Mouse (Mus musculus) kidney, embryonic 15.5 days (tissue): Measurements from ENCODE around the gene Astn2. TPM values are rescaled to one million over a fixed set of nuclear protein-coding genes. Genes with fewer than 3 reads are reported as not detected.

Experiments used
- ATAC-seq: fragments of 200-750 bp; cut with Nextera tagmentation; replicated peaks from 2 replicates; pipeline ENCODE4 v1.8.0; 2017; ENCODE audit warnings: moderate TSS enrichment; ENCODE audit not compliant: low FRiP score
- H3K27ac ChIP-seq: fragments of 300-500 bp; sonication (generic); 2 replicates; pipeline ENCODE4 v1.5.1; 2015; ENCODE audit warnings: mild to moderate bottlenecking, inconsistent platforms
- H3K27me3 ChIP-seq: fragments of 300-500 bp; sonication (generic); 2 replicates; pipeline ENCODE4 v1.6.1; 2015; ENCODE audit warnings: inconsistent platforms
- H3K36me3 ChIP-seq: fragments of 300-500 bp; sonication (generic); 2 replicates; pipeline ENCODE4 v1.6.1; 2015; ENCODE audit warnings: inconsistent platforms
- H3K4me1 ChIP-seq: fragments of 300-500 bp; sonication (generic); 2 replicates; pipeline ENCODE4 v1.6.1; 2015; ENCODE audit warnings: inconsistent platforms
- H3K4me2 ChIP-seq: fragments of 300-500 bp; sonication (generic); 2 replicates; pipeline ENCODE4 v1.6.1; 2015; ENCODE audit warnings: moderate library complexity, mild to moderate bottlenecking, inconsistent platforms
- H3K4me3 ChIP-seq: fragments of 300-500 bp; sonication (generic); replicated peaks from 2 replicates; pipeline ENCODE4 v1.5.1; 2015; ENCODE audit warnings: mild to moderate bottlenecking, inconsistent platforms
- H3K9ac ChIP-seq: fragments of 300-500 bp; sonication (generic); 2 replicates; pipeline ENCODE4 v1.6.1; 2015; ENCODE audit warnings: mild to moderate bottlenecking, inconsistent platforms
- H3K9me3 ChIP-seq: fragments of 300-500 bp; sonication (generic); replicated peaks from 2 replicates; pipeline ENCODE4 v1.6.1; 2016; ENCODE audit warnings: inconsistent platforms
- WGBS: fragments of 180-500 bp; shearing (Covaris S2); methylation state at CpG from one replicate; pipeline ENCODE4 v1.1.7; 2015; ENCODE audit warnings: mixed read lengths; 5-methylcytosine and 5-hydroxymethylcytosine counted together
- polyA plus RNA-seq: library from polyadenylated mRNA; unstranded; fragments of >200 nt; fragmentation: Nextera tagmentation; extraction: Ambion mirVana; gene quantifications from 2 replicates; pipeline ENCODE4 v1.2.1, GENCODE M21; 2015

The Astn2 gene
- 0.58 and 0.70 TPM in 2 replicates for polyA plus RNA-seq

- H3K4me2 ChIP-seq, result peak within 1 kb of the TSS; percentile 93
- H3K36me3 ChIP-seq, result no peaks in the 10 kb centered on the region
- peaks cover 24% of the 10 kb centered on the region for H3K4me1 ChIP-seq
- H3K9me3 ChIP-seq, result no peaks in the 10 kb centered on the region
- H3K4me3 ChIP-seq, result peak within 1 kb of the TSS; percentile 71
- H3K27ac ChIP-seq, result no peak within 1 kb of the TSS
- H3K9ac ChIP-seq, result peak within 1 kb of the TSS; percentile 42
- peak; percentile 80 for ATAC-seq
- H3K27me3 ChIP-seq, result peaks cover 50% of the 10 kb centered on the region
- 0% methylated on average over 35 of the region's 56 CpGs for WGBS
These were observed at the start of gene Astn2 for GRCm38 (mm10) chr4:66404201-66404711. Gene Astn2 (minus strand): TSS chr4:66404611.

GRCm38 (mm10) chr4:66450115-66450514 lies 45.7 kb upstream of the Astn2 start:
- peak; percentile 79; the same call in 1 of the 2 replicates for ATAC-seq
- 0 out of 2 replicates have a peak overlapping the region, but pooled peaks have one; percentile 37 for H3K27ac ChIP-seq
- 0 out of 2 replicates have a peak, but pooled peaks cover 2% of the 10 kb centered on the region for H3K4me1 ChIP-seq
- H3K9me3 ChIP-seq, result no peaks in the 10 kb centered on the region
- H3K4me2 ChIP-seq, result no peak overlapping the region
- no peak overlapping the region for H3K9ac ChIP-seq
- H3K27me3 ChIP-seq, result no peaks in the 10 kb centered on the region
- H3K4me3 ChIP-seq, result no peak overlapping the region
- WGBS, result 31% methylated on average over 3 of the region's 3 CpGs
- no peaks in the 10 kb centered on the region for H3K36me3 ChIP-seq

DNA sequence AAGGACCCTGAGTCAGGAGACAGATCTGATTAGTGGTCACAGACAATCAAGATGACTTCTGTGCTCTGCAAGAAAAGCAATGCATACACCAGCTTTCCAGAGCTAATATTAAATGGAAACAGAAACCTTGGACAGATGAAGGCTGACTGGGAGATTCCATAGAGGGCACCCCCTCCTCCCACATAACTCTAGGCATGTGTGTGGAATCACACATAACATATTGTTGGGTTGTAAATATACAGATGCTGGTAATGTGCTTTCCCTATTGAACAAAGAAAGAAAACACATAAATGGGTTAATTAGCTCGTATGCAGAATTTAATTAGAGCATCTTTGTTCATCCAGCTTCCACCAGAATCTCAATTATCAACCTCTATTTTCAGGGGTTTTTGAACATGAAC lies 26.8 kb upstream of the Astn2 start:
- Histone ChIP-seq H3K4me2 (no peak overlapping the region), H3K9ac (no peak overlapping the region), H3K27ac (no peak overlapping the region), H3K4me3 (no peak overlapping the region), H3K9me3 (no peaks in the 10 kb centered on the region), H3K36me3 (no peaks in the 10 kb centered on the region), H3K4me1 (no peaks in the 10 kb centered on the region), H3K27me3 (no peaks in the 10 kb centered on the region)
- 62% methylated on average over 1 of the region's 1 CpGs for WGBS
- ATAC-seq, result no peak

- no peak overlapping the region for H3K4me3 ChIP-seq
- no peaks in the 10 kb centered on the region for H3K9me3 ChIP-seq
- no peak overlapping the region for H3K4me2 ChIP-seq
- no peak overlapping the region for H3K9ac ChIP-seq
- no peaks in the 10 kb centered on the region for H3K4me1 ChIP-seq
- H3K27ac ChIP-seq, result no peak overlapping the region
- H3K27me3 ChIP-seq, result no peaks in the 10 kb centered on the region
- H3K36me3 ChIP-seq, result no peaks in the 10 kb centered on the region
- no peak; the same call in 1 of the 2 replicates for ATAC-seq
- WGBS, result 79% methylated on average over 4 of the region's 4 CpGs
These were observed 21.4 kb upstream of the Astn2 start for GRCm38 (mm10) chr4:66425804-66426203.

- peak overlapping the region; percentile 35 for H3K4me3 ChIP-seq
- no peaks in the 10 kb centered on the region for H3K27me3 ChIP-seq
- no peak for ATAC-seq
- H3K36me3 ChIP-seq, result no peaks in the 10 kb centered on the region
- no peak overlapping the region for H3K9ac ChIP-seq
- no peaks in the 10 kb centered on the region for H3K4me1 ChIP-seq
- WGBS, result 46% methylated on average over 8 of the region's 8 CpGs
- peak overlapping the region; percentile 41 for H3K4me2 ChIP-seq
- no peak overlapping the region for H3K27ac ChIP-seq
- H3K9me3 ChIP-seq, result no peaks in the 10 kb centered on the region
These were observed 10.4 kb upstream of the Astn2 start for GRCm38 (mm10) chr4:66414778-66415177.

GRCm38 (mm10) chr4:66405086-66405485 lies 675 bp upstream of the Astn2 start:
- no peak overlapping the region for H3K9ac ChIP-seq
- no peak for ATAC-seq
- peaks cover 42% of the 10 kb centered on the region for H3K27me3 ChIP-seq
- H3K9me3 ChIP-seq, result no peaks in the 10 kb centered on the region
- no peaks in the 10 kb centered on the region for H3K36me3 ChIP-seq
- peak overlapping the region; percentile 93; the same call in 1 of the 2 replicates for H3K4me2 ChIP-seq
- WGBS, result 18% methylated on average over 1 of the region's 1 CpGs
- H3K4me3 ChIP-seq, result no peak overlapping the region
- H3K4me1 ChIP-seq, result peaks cover 24% of the 10 kb centered on the region
- no peak overlapping the region for H3K27ac ChIP-seq

GRCm38 (mm10) chr4:66403708-66404200 lies 657 bp downstream of the Astn2 start:
- H3K27ac ChIP-seq, result no peak overlapping the region
- peak; percentile 69 for ATAC-seq
- H3K9me3 ChIP-seq, result no peaks in the 10 kb centered on the region
- H3K4me2 ChIP-seq, result peak overlapping the region; percentile 93
- peaks cover 50% of the 10 kb centered on the region for H3K27me3 ChIP-seq
- H3K4me1 ChIP-seq, result peaks cover 24% of the 10 kb centered on the region
- H3K9ac ChIP-seq, result peak overlapping the region; percentile 42
- no peaks in the 10 kb centered on the region for H3K36me3 ChIP-seq
- WGBS, result under 1% methylated on average over 45 of the region's 51 CpGs
- peak overlapping the region; percentile 71 for H3K4me3 ChIP-seq

GRCm38 (mm10) chr4:66403116-66403707 lies 1.2 kb downstream of the Astn2 start:
- under 1% methylated on average over 22 of the region's 22 CpGs for WGBS
- no peaks in the 10 kb centered on the region for H3K36me3 ChIP-seq
- peak overlapping the region; percentile 93 for H3K4me2 ChIP-seq
- H3K4me1 ChIP-seq, result peaks cover 24% of the 10 kb centered on the region
- H3K4me3 ChIP-seq, result peak overlapping the region; percentile 71
- peak overlapping the region; percentile 42; the same call in 1 of the 2 replicates for H3K9ac ChIP-seq
- peak; percentile 63 for ATAC-seq
- H3K27ac ChIP-seq, result no peak overlapping the region
- H3K9me3 ChIP-seq, result no peaks in the 10 kb centered on the region
- peaks cover 50% of the 10 kb centered on the region for H3K27me3 ChIP-seq

DNA sequence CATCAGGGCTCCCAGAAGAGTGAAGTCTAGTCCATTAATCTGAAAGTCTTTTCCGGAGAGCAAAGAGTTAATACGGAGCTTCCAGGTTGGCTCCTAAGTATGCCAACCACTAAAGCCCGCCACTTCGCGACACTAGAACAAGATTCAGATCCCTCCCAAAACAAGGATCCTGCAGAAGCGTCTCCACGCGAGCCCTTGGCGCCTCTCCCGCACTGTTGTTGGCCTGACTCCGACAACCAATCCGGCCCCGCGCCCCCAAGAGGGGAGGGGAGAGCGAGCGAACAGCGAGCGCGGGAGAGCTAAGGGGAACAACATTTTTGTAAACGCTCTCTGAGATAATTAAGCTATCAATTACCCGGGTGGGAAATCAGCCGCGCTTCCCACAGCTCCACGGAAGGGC lies 1.8 kb downstream of the Astn2 start:
- ATAC-seq, result no peak; the same call in 1 of the 2 replicates
- Histone ChIP-seq H3K36me3 (no peaks in the 10 kb centered on the region), H3K9me3 (no peaks in the 10 kb centered on the region), H3K4me1 (peaks cover 24% of the 10 kb centered on the region), H3K27me3 (peaks cover 50% of the 10 kb centered on the region), H3K4me3 (peak overlapping the region; percentile 71), H3K27ac (no peak overlapping the region), H3K9ac (peak overlapping the region; percentile 6; the same call in 1 of the 2 replicates), H3K4me2 (peak overlapping the region; percentile 93)
- WGBS, result 2% methylated on average over 24 of the region's 24 CpGs

- no peak overlapping the region for H3K27ac ChIP-seq
- peaks cover 24% of the 10 kb centered on the region for H3K4me1 ChIP-seq
- H3K36me3 ChIP-seq, result no peaks in the 10 kb centered on the region
- ATAC-seq, result no peak
- H3K4me3 ChIP-seq, result no peak overlapping the region
- H3K9ac ChIP-seq, result no peak overlapping the region
- peaks cover 50% of the 10 kb centered on the region for H3K27me3 ChIP-seq
- no peak overlapping the region; the same call in 1 of the 2 replicates for H3K4me2 ChIP-seq
- 21% methylated on average over 8 of the region's 8 CpGs for WGBS
- no peaks in the 10 kb centered on the region for H3K9me3 ChIP-seq
These were observed 3.2 kb downstream of the Astn2 start for GRCm38 (mm10) chr4:66401186-66401681.

- ATAC-seq, result no peak
- WGBS, result 43% methylated on average over 4 of the region's 4 CpGs
- no peak overlapping the region for H3K4me2 ChIP-seq
These were observed 5.3 kb downstream of the Astn2 start for GRCm38 (mm10) chr4:66399066-66399465.

GRCm38 (mm10) chr4:66397216-66397615 lies 7.2 kb downstream of the Astn2 start:
- Histone ChIP-seq H3K4me2 (no peak overlapping the region), H3K4me3 (no peak overlapping the region), H3K9ac (no peak overlapping the region), H3K36me3 (no peaks in the 10 kb centered on the region), H3K27me3 (peaks cover 28% of the 10 kb centered on the region), H3K4me1 (peaks cover under 1% of the 10 kb centered on the region; the same call in 1 of the 2 replicates), H3K27ac (no peak overlapping the region), H3K9me3 (no peaks in the 10 kb centered on the region)
- ATAC-seq, result no peak

More at GRCm38 (mm10) chr4:66399066-66399465, 5.3 kb downstream of the Astn2 start:
- H3K9ac ChIP-seq, result no peak overlapping the region
- no peaks in the 10 kb centered on the region for H3K36me3 ChIP-seq
- peaks cover 42% of the 10 kb centered on the region for H3K27me3 ChIP-seq
- H3K4me3 ChIP-seq, result no peak overlapping the region
- H3K27ac ChIP-seq, result no peak overlapping the region
- peaks cover 17% of the 10 kb centered on the region for H3K4me1 ChIP-seq
- no peaks in the 10 kb centered on the region for H3K9me3 ChIP-seq
